Mouse (Mus musculus) frontal cortex, postnatal 10 days (tissue): ENCODE data around the gene Tsc22d3.
"Not testable (repeated sequence)": the region's sequence is repeated elsewhere in the genome, so short reads cannot be mapped to it uniquely, and the experiment has no call there.

Experiments
- DNase-seq, 2 experiments: peaks; one replicate each; pipeline ENCODE4 v3.0.0; 2022; ENCODE audit warnings: low spot score in 2 of 2, mixed read lengths in 1 of 2

The Tsc22d3 gene

DNA sequence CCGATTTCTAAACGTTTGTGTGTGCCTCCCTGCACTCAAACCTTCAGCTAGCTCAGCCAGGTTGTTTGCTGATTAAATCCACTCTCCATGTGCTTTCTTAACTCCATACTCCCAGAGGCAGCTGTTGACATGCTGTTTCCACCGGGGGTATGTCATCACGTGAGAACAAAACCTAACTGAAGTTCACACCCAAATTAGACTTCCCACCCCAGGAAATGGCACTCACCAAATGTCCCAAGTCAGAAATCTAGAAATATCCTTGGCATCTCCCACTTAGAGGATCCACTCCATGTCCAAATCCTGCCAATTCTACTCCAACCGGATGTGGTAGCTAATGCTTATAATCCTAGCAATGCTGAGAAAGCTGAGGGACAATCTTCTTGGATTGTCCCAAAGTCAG lies 100.2 kb downstream of the Tsc22d3 start:
- DNase-seq = no peak

DNA sequence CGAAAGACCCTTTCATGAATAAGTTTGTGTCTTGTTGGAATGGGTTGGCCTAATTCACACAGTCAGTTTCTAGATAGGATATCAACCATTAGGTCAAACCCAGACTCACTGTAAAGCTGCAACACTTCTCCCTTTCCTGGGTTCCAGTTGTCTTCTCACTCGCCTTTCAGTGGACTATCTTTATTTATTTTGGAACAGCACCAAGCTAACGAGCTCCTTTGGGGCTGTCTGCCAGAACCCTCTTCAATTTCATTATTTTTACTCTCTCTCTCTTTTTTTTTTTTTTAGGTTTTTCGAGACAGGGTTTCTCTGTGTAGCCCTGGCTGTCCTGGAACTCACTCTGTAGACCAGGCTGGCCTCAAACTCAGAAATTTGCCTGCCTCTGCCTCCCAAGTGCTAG lies 102.0 kb downstream of the Tsc22d3 start:
- DNase-seq = not testable (repeated sequence)

DNA sequence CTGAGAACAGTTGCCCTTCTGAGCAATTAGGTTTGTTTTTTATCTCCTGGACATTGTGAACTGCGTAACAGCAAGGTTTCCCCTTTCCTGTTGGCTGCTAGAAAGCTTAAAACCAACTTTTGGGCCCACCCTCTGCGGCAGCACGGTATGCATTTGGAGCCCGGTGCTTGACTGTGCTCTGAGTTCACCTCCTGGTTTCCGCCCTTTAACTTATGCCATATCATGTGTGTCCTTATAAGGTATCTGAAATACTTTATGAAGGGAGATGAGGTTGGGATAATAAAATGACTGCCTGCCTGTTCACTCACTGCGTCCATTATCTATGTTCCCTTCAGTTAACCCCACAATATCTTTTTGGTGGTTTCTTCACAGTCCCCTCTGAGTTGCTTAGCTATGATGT lies 106.3 kb downstream of the Tsc22d3 start:
- no peak for DNase-seq

DNA sequence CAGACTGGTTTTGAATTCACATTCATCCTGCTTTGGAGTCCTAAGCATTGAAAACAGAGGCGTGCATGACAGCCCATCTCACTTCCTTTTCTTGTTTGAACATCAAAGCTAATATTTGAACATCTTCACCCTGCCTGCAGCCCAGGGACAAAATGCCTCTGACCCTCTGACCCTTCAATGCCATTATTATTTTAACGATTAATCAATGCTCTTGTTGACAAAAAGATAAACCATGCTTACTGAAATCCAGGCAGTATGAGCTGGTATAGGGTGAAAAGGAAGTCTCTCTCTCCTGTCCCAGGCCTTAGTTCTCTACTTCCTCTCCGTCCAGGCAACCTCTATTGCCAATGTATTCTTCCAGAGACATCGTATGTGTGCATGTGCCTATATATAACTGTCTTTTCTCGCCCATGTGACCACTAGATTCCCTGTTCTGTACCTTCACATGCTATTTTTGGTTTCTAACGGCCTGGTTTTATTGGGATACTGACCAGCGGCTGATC lies 106.9 kb downstream of the Tsc22d3 start:
- no peak for DNase-seq

DNA sequence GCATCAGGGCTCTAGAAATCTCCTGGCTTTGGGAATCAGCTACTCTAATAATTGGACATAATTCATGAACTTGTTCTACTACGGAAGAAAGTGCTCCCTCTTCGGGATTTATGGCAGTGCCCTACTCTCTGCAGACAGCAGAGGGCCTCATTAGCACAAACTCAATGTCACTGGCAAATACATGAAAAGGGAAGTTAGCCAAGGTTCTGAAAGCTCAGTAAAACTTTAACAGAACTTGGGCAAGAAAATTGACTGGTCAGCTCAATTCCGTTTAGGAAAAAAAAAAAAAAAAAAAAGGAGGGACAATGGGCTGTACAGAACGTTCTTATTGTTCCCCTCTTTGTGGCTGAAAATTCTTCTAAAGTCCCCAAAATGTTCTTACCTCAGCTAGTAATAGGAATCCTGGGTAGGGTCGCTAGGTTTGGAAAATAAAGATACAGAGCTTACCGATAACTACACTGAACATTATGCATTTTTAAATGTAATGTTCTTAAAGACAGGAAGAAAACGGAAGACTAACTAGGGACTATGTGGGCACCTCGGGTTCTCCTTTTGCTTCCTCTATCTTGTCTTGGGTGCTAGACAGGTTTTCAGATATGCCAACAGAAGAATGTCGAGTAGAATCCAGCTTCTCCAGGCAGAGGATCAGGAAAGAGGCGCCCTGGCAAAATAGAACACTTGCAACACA lies 108.4 kb downstream of the Tsc22d3 start:
- peak in 1 of 2 experiments; percentile 39 for DNase-seq

DNA sequence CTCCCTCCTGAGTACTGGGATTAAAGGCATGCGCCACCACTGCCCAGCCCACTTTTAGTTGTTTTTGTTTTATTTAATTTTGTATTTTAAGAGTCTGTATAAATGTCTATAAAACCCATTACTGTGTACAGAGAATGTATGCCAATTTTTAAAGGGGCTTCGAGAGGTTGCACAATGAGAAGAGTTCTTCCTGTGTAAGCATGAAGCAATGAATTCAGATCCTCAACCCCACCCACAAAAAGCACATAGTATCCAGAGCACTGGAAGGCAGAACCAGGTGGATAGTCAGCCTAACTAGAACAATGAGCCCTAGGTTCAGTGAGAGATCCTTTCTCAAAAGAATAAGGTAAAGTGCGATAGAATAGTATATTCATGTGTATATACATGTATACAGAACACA lies 110.3 kb downstream of the Tsc22d3 start:
- no peak for DNase-seq
